Mouse (Mus musculus) adrenal gland, adult 2 months (tissue): Measurements from ENCODE around the gene Ucn2. TPM values are rescaled to one million over a fixed set of nuclear protein-coding genes. Genes with fewer than 3 reads are reported as not detected.

Experiments used
- DNase-seq: peaks from one replicate; pipeline ENCODE4 v3.0.0; 2021
- long read RNA-seq: library from polyadenylated mRNA; stranded (forward); transcript quantifications from one replicate; pipeline ENCODE4 v2.0.0, GENCODE M21; 2021
- polyA plus RNA-seq: library from polyadenylated mRNA; depleted of rRNA; stranded (reverse); fragments of >200 nt; gene quantifications from 2 replicates; pipeline ENCODE4 v1.2.3, GENCODE M21; 2012; rRNA removed
- total RNA-seq, 2 experiments: library from RNA; stranded (reverse); gene quantifications; 2 replicates each; pipeline ENCODE4 v1.2.3; 2021

The Ucn2 gene
- total RNA-seq (under 1 TPM in 1 of 2 experiments, not detected in 1; 0.58 TPM), polyA plus RNA-seq (0.47 and 0.50 TPM in 2 replicates)
- long read RNA-seq: 0 reads

- no peak for DNase-seq
Observed at GRCm38 (mm10) chr9:108985710-108986109, at the start of gene Ucn2. TSS of gene Ucn2 (plus strand) at chr9:108986010.

- DNase-seq: peak; percentile 93
Observed at GRCm38 (mm10) chr9:108936418-108937364, 49.1 kb upstream of the Ucn2 start, which contains the start of gene Uqcrc1. TSS of gene Uqcrc1 (plus strand) at chr9:108936633.

- DNase-seq: no peak
Observed at GRCm38 (mm10) chr9:108945111-108945510, 40.7 kb upstream of the Ucn2 start.

- DNase-seq: no peak
Observed at GRCm38 (mm10) chr9:108945608-108946007, 40.2 kb upstream of the Ucn2 start.

- DNase-seq: no peak
Observed at GRCm38 (mm10) chr9:108949231-108949966, 36.4 kb upstream of the Ucn2 start.

GRCm38 (mm10) chr9:108949967-108950728, 35.7 kb upstream of the Ucn2 start:
- no peak for DNase-seq

- DNase-seq: peak; percentile 15
Observed at GRCm38 (mm10) chr9:108953081-108953636, 32.7 kb upstream of the Ucn2 start, which contains the start of gene Col7a1. TSS of gene Col7a1 (plus strand) at chr9:108953586.

GRCm38 (mm10) chr9:108955241-108955640, 30.6 kb upstream of the Ucn2 start:
- no peak for DNase-seq

GRCm38 (mm10) chr9:108955846-108956245, 30.0 kb upstream of the Ucn2 start:
- DNase-seq: no peak

- no peak for DNase-seq
Observed at GRCm38 (mm10) chr9:108963577-108963976, 22.2 kb upstream of the Ucn2 start.

- no peak for DNase-seq
Observed at GRCm38 (mm10) chr9:108964338-108964737, 21.5 kb upstream of the Ucn2 start.

- DNase-seq: no peak
Observed at GRCm38 (mm10) chr9:108970623-108971022, 15.2 kb upstream of the Ucn2 start.

- no peak for DNase-seq
Observed at GRCm38 (mm10) chr9:108976483-108976882, 9.3 kb upstream of the Ucn2 start.

- peak; percentile 53 for DNase-seq
Observed at GRCm38 (mm10) chr9:108977966-108978365, 7.8 kb upstream of the Ucn2 start.

- DNase-seq: peak; percentile 84
Observed at GRCm38 (mm10) chr9:108982498-108982897, 3.3 kb upstream of the Ucn2 start.

GRCm38 (mm10) chr9:108983209-108983608, 2.6 kb upstream of the Ucn2 start:
- no peak for DNase-seq

- DNase-seq: peak; percentile 41
Observed at GRCm38 (mm10) chr9:108987704-108988350, 2.0 kb downstream of the Ucn2 start.

- no peak for DNase-seq
Observed at GRCm38 (mm10) chr9:108989802-108990461, 4.1 kb downstream of the Ucn2 start.

GRCm38 (mm10) chr9:108990462-108990820, 4.6 kb downstream of the Ucn2 start:
- DNase-seq: no peak

GRCm38 (mm10) chr9:108991428-108992084, 5.7 kb downstream of the Ucn2 start, which contains the start of gene Pfkfb4:
TSS of gene Pfkfb4 (plus strand) at chr9:108991778.
- DNase-seq: peak; percentile 98
